Mouse (Mus musculus) spleen, adult 10 weeks (tissue): ENCODE measurements around the gene Arrdc5. TPM values are rescaled to one million over a fixed set of nuclear protein-coding genes. Genes with fewer than 3 reads are reported as not detected.

Experiments
- polyA plus RNA-seq: library from polyadenylated mRNA; stranded (reverse); fragments of 350-450 nt; fragmentation: Illumina TruSeq; extraction: RNeasy Lipid Tissue Mini Kit (QIAGEN cat#74804); gene quantifications from one replicate; pipeline ENCODE4 v1.2.3, GENCODE M21; 2015; ENCODE audit warnings: low replicate concordance; ENCODE audit not compliant: insufficient read depth

Arrdc5 gene
- not detected for polyA plus RNA-seq

DNA sequence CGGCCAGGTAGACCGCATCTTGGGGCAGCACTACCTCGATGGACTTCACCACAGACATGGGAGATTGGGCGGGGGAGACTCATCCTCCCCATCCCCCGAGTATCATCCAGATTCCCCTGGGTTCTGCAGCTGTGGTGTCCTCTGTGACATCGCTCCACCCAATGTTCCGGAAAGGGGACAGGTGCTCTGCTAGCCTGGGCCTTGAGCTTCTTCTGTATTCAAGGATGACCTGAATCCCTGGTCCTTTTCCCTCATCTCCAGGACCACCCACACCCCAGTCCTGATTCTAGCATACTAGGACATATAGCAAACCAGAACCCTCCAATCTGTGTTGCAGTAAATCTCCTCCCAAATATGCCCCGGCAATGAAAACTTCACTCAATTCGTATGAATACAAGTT, at the start of gene Arrdc5:
Gene Arrdc5 (minus strand): TSS at position 101 of the 400 bp plus-strand sequence.

GRCm38 (mm10) chr17:56325450-56326152, 25.5 kb upstream of the Arrdc5 start, which contains the start of gene Kdm4b:
TSS of gene Kdm4b (plus strand) at chr17:56326062.

GRCm38 (mm10) chr17:56303160-56303846, 3.2 kb upstream of the Arrdc5 start, which contains the start of gene Uhrf1:
TSS of gene Uhrf1 (plus strand) at chr17:56303321.

DNA sequence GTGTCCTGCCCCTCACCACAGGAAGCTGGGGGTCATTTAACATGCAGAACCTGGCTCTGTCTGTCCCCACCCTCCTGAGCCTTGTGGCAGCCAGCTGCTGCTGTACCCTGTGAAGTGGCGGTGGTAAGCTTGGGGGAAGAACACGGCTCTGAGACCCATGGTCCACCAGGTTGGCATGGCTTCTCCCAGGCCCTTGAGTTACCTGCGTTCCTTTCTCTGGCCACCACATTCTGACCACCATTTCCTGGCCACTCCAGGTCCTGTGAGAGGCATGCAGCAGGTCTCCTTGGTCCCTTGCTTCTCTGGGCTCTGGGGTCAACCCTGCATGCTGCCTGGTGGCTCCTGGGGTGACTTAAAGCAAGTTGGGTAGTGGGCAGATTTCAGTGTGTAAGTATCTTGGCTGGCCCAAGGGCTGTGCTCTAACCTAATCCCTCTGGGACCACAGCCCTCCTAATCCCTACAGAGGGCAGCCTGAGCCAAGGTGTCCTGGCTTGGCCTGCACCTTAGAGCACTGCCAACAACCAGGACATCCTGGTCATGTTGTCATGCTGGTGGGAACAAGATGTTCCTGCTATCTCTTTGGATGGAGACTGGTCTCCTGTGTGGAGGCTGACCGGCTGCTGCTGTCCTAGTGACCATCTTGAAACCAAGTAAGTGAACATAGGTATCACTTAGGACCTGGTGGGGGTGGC, 7.4 kb downstream of the Arrdc5 start, which contains the start of gene Plin3:
Gene Plin3 (minus strand): TSS at position 343 of the 692 bp plus-strand sequence.

GRCm38 (mm10) chr17:56276643-56277566, 23.2 kb downstream of the Arrdc5 start, which contains the start of gene Ticam1:
TSS of gene Ticam1 (minus strand) at chr17:56276786.

DNA sequence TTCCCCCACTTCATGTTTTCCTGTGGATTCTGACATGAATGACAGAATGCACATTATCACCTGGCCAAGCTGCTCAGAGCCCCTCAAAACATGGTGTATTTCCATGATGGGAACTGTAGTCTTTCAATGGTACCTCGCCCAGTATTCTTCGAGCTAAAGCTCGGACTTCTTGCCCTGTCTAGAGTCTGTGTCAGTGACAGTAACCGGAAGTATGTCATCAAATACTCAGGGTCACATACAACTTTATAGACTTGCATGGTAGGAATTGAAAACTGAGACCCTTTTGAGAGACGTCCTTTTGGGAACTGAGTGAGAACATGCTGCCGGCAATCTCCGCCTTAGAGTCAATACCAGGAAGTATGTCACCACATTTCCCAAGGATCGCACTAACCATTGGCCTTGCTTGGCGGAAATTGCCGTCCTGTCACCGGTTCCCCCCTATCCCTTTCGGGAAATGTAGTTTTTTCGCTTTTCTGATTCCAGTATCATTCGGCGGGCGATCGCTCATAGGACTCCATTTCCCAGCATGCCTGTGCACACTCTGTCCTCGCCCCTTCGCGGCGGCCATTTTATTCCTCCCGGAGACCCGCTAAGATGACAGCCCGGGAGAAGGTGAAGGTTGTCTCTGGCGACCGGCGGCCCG, 43.7 kb downstream of the Arrdc5 start, which contains the start of gene Fem1a:
Gene Fem1a (plus strand): TSS at position 572 of the 643 bp plus-strand sequence.

Other genes with a start within 250 kb of the Arrdc5 start
- gene Ubxn6, start 225.3 kb downstream of the Arrdc5 start, polyA plus RNA-seq: 30.8 TPM
- gene Hdgfl2, start 220.7 kb downstream of the Arrdc5 start, polyA plus RNA-seq: 31.1 TPM
- gene Plin4, start 190.5 kb downstream of the Arrdc5 start, polyA plus RNA-seq: 0.64 TPM
- gene Plin5, start 182.7 kb downstream of the Arrdc5 start, polyA plus RNA-seq: 0.11 TPM
- 2.1 TPM for gene Lrg1, start 178.3 kb downstream of the Arrdc5 start, polyA plus RNA-seq
- 0.68 TPM for gene Sema6b, start 159.9 kb downstream of the Arrdc5 start, polyA plus RNA-seq
- gene Tnfaip8l1, start 137.8 kb downstream of the Arrdc5 start, polyA plus RNA-seq: 4.4 TPM
- 20.5 TPM for gene Mydgf, start 116.4 kb downstream of the Arrdc5 start, polyA plus RNA-seq
- 9.1 TPM for gene Dpp9, start 81.4 kb downstream of the Arrdc5 start, polyA plus RNA-seq
- 16.3 TPM for gene Fem1a, start 43.5 kb downstream of the Arrdc5 start, polyA plus RNA-seq
- gene Ticam1, start 23.5 kb downstream of the Arrdc5 start, polyA plus RNA-seq: 9.6 TPM
- 8.6 TPM for gene Plin3, start 7.4 kb downstream of the Arrdc5 start, polyA plus RNA-seq
- gene Uhrf1, start 3.0 kb upstream of the Arrdc5 start, polyA plus RNA-seq: 15.7 TPM
- gene Kdm4b, start 25.8 kb upstream of the Arrdc5 start, polyA plus RNA-seq: 13.3 TPM
- gene Ptprs, start 176.2 kb upstream of the Arrdc5 start, polyA plus RNA-seq: 10.3 TPM
- gene Znrf4, start 212.1 kb upstream of the Arrdc5 start, polyA plus RNA-seq: not detected